8 mouse cellular contexts compared by ENCODE assay signal in genomic region chrX:101428785-101429141, GRCm38 (mm10). TPM values are rescaled to one million over a fixed set of nuclear protein-coding genes. Genes with fewer than 3 reads are reported as not detected.
A peak's percentile ranks its signal among the peaks of the same experiment; 100 is the strongest.
DNase-seq lines count a peak whose midpoint lies in the region; ATAC-seq and TF ChIP-seq lines count a peak whose summit lies in the region.

No protein-coding gene starts in this region.

- H3K27ac ChIP-seq in kidney, embryonic 15.5 days, result peak overlapping the region; percentile 94
- peak overlapping the region; percentile 78 for H3K27ac ChIP-seq in ES-Bruce4 (ENCODE audit: insufficient read depth, low read length)
- H3K27ac ChIP-seq in hindbrain, embryonic 15.5 days (replicated peaks), result peak overlapping the region; percentile 93
- peak overlapping the region; percentile 90 for H3K27ac ChIP-seq in midbrain, embryonic 14.5 days (replicated peaks; ENCODE audit: low read depth, low read length)

- peaks cover 6% of the 10 kb centered on the region; the same call in 1 of the 2 replicates for H3K4me1 ChIP-seq in kidney, embryonic 15.5 days
- no peaks in the 10 kb centered on the region for H3K4me1 ChIP-seq in ES-Bruce4 (ENCODE audit: control insufficient read depth, insufficient read depth, low read length)
- H3K4me1 ChIP-seq in hindbrain, embryonic 15.5 days (replicated peaks), result peaks cover 12% of the 10 kb centered on the region
- peaks cover 4% of the 10 kb centered on the region; the same call in 1 of the 2 replicates for H3K4me1 ChIP-seq in midbrain, embryonic 14.5 days (ENCODE audit: control insufficient read depth, insufficient read depth, low read length)

- peak overlapping the region; percentile 49 for H3K4me2 ChIP-seq in kidney, embryonic 15.5 days
- H3K4me2 ChIP-seq in hindbrain, embryonic 15.5 days, result peak overlapping the region; percentile 52
- peak overlapping the region; percentile 52 for H3K4me2 ChIP-seq in midbrain, embryonic 14.5 days (ENCODE audit: low read length)

- no peaks in the 10 kb centered on the region for H3K9me3 ChIP-seq in kidney, embryonic 15.5 days (replicated peaks)
- H3K9me3 ChIP-seq in ES-Bruce4 (replicated peaks; ENCODE audit: control insufficient read depth, insufficient read depth, low read length, poor library complexity, severe bottlenecking), result no peaks in the 10 kb centered on the region
- no peaks in the 10 kb centered on the region for H3K9me3 ChIP-seq in hindbrain, embryonic 15.5 days
- no peaks in the 10 kb centered on the region for H3K9me3 ChIP-seq in midbrain, embryonic 14.5 days (ENCODE audit: control insufficient read depth, low read length)

- TF ChIP-seq POLR2A in ES-Bruce4 (IDR thresholded peaks at IDR 0.05; ENCODE audit: insufficient read depth, low read length), result no peak

- H3K27me3 ChIP-seq in kidney, embryonic 15.5 days, result peaks cover 7% of the 10 kb centered on the region; the same call in 1 of the 2 replicates
- H3K27me3 ChIP-seq in ES-Bruce4 (ENCODE audit: control insufficient read depth, insufficient read depth, low read length, poor library complexity, severe bottlenecking), result no peaks in the 10 kb centered on the region
- H3K27me3 ChIP-seq in hindbrain, embryonic 15.5 days, result no peaks in the 10 kb centered on the region
- no peaks in the 10 kb centered on the region for H3K27me3 ChIP-seq in midbrain, embryonic 14.5 days (ENCODE audit: control insufficient read depth, insufficient read depth, low read length)

- TF ChIP-seq CTCF in ES-Bruce4 (IDR thresholded peaks at IDR 0.05; ENCODE audit: low read depth, low read length), result no peak

- 31% methylated on average over 7 of the region's 7 CpGs for WGBS in kidney, embryonic 15.5 days
- WGBS in hindbrain, embryonic 15.5 days, result 26% methylated on average over 7 of the region's 7 CpGs
- 31% methylated on average over 7 of the region's 7 CpGs for WGBS in midbrain, embryonic 14.5 days

- peak overlapping the region; percentile 60 for H3K4me3 ChIP-seq in kidney, embryonic 15.5 days (replicated peaks)
- peak overlapping the region; percentile 92 for H3K4me3 ChIP-seq in ES-Bruce4 (ENCODE audit: low read depth, low read length)
- H3K4me3 ChIP-seq in hindbrain, embryonic 15.5 days, result peak overlapping the region; percentile 35
- H3K4me3 ChIP-seq in midbrain, embryonic 14.5 days (replicated peaks; ENCODE audit: low read depth, low read length), result peak overlapping the region; percentile 27

- H3K36me3 ChIP-seq in kidney, embryonic 15.5 days, result peaks cover 13% of the 10 kb centered on the region; the same call in 1 of the 2 replicates
- H3K36me3 ChIP-seq in ES-Bruce4 (ENCODE audit: control insufficient read depth, insufficient read depth, low read length, poor library complexity, severe bottlenecking), result peaks cover 20% of the 10 kb centered on the region
- H3K36me3 ChIP-seq in hindbrain, embryonic 15.5 days, result 0 out of 2 replicates have a peak, but pooled peaks cover 4% of the 10 kb centered on the region
- H3K36me3 ChIP-seq in midbrain, embryonic 14.5 days (ENCODE audit: control insufficient read depth, insufficient read depth, low read length), result no peaks in the 10 kb centered on the region

- DNase-seq in kidney, postnatal 25 days, result no peak
- peak; percentile 19 to 21 for DNase-seq in cerebellum, postnatal 25 days
- peak; percentile 52 for DNase-seq in midbrain, embryonic 14.5 days
- no peak for DNase-seq in frontal cortex, postnatal 36 days (ENCODE audit: low spot score in 2 of 2)

- H3K9ac ChIP-seq in kidney, embryonic 15.5 days, result no peak overlapping the region
- H3K9ac ChIP-seq in ES-Bruce4 (ENCODE audit: low read depth, poor library complexity, severe bottlenecking), result peak overlapping the region; percentile 44
- no peak overlapping the region for H3K9ac ChIP-seq in hindbrain, embryonic 15.5 days
- no peak overlapping the region for H3K9ac ChIP-seq in midbrain, embryonic 14.5 days (replicated peaks; ENCODE audit: low read length)

- no peak for ATAC-seq in kidney, embryonic 15.5 days (replicated peaks; ENCODE audit: low FRiP score)
- no peak for ATAC-seq in hindbrain, embryonic 15.5 days (ENCODE audit: low FRiP score, low read depth)
- 0 out of 2 replicates have a peak, but pooled peaks have one; percentile 2 for ATAC-seq in midbrain, embryonic 14.5 days (ENCODE audit: low FRiP score, low TSS enrichment)
- ATAC-seq in monocyte, adult 5-6 weeks (replicated peaks; ENCODE audit: insufficient number of reproducible peaks, low FRiP score, low TSS enrichment, poor library complexity, severe bottlenecking), result no peak; the same call in 1 of the 2 replicates

- no peak for TF ChIP-seq EP300 in ES-Bruce4 (IDR thresholded peaks at IDR 0.05; ENCODE audit: insufficient read depth, low read depth, low read length)

RNA-seq across cellular contexts. Expression of gene Nono, which starts 0.4 kb away (rescaled TPM):
- 464 and 466 TPM in 2 replicates for polyA plus RNA-seq in kidney, embryonic 15.5 days (2015; fragmentation: Nextera tagmentation; extraction: Ambion mirVana)
- 464 and 501 TPM in 2 replicates for polyA plus RNA-seq in ES-Bruce4 (2011; ENCODE audit: insufficient read depth, insufficient read length, low read depth, missing spikeins)
- polyA plus RNA-seq in hindbrain, embryonic 15.5 days (2015; fragmentation: Nextera tagmentation; extraction: Ambion mirVana), result 298 and 299 TPM in 2 replicates
- polyA plus RNA-seq in midbrain, embryonic 14.5 days (2014; fragmentation: Nextera tagmentation; extraction: Ambion mirVana), result 287 and 351 TPM in 2 replicates
- 308 to 348 TPM (median 324 TPM) in 3 replicates for total RNA-seq in monocyte, adult 5-6 weeks (2017)

RNA-seq across cellular contexts. Expression of gene Zmym3, which starts 8.1 kb away (rescaled TPM):
- 26.8 and 27.7 TPM in 2 replicates for polyA plus RNA-seq in kidney, embryonic 15.5 days (2015; fragmentation: Nextera tagmentation; extraction: Ambion mirVana)
- polyA plus RNA-seq in ES-Bruce4 (2011; ENCODE audit: insufficient read depth, insufficient read length, low read depth, missing spikeins), result 39.1 and 40.3 TPM in 2 replicates
- 83.4 and 85.6 TPM in 2 replicates for polyA plus RNA-seq in hindbrain, embryonic 15.5 days (2015; fragmentation: Nextera tagmentation; extraction: Ambion mirVana)
- 67.9 and 75.2 TPM in 2 replicates for polyA plus RNA-seq in midbrain, embryonic 14.5 days (2014; fragmentation: Nextera tagmentation; extraction: Ambion mirVana)
- 11.0 to 35.3 TPM (median 11.1 TPM) in 3 replicates for total RNA-seq in monocyte, adult 5-6 weeks (2017)

RNA-seq across cellular contexts. Expression of gene Itgb1bp2, which starts 20.1 kb away (rescaled TPM):
- 7.6 and 11.9 TPM in 2 replicates for polyA plus RNA-seq in kidney, embryonic 15.5 days (2015; fragmentation: Nextera tagmentation; extraction: Ambion mirVana)
- polyA plus RNA-seq in ES-Bruce4 (2011; ENCODE audit: insufficient read depth, insufficient read length, low read depth, missing spikeins), result 2.2 and 2.3 TPM in 2 replicates
- 1.1 and 2.0 TPM in 2 replicates for polyA plus RNA-seq in hindbrain, embryonic 15.5 days (2015; fragmentation: Nextera tagmentation; extraction: Ambion mirVana)
- polyA plus RNA-seq in midbrain, embryonic 14.5 days (2014; fragmentation: Nextera tagmentation; extraction: Ambion mirVana), result 1.8 and 2.1 TPM in 2 replicates
- total RNA-seq in monocyte, adult 5-6 weeks (2017), result 0.64 to 2.6 TPM in 2 of 3 replicates, not detected in the other

RNA-seq across cellular contexts. Expression of gene Gjb1, which starts 52.6 kb away (rescaled TPM):
- 20.0 and 21.4 TPM in 2 replicates for polyA plus RNA-seq in kidney, embryonic 15.5 days (2015; fragmentation: Nextera tagmentation; extraction: Ambion mirVana)
- polyA plus RNA-seq in ES-Bruce4 (2011; ENCODE audit: insufficient read depth, insufficient read length, low read depth, missing spikeins), result 2.0 and 2.1 TPM in 2 replicates
- polyA plus RNA-seq in hindbrain, embryonic 15.5 days (2015; fragmentation: Nextera tagmentation; extraction: Ambion mirVana), result 1.7 and 1.9 TPM in 2 replicates
- polyA plus RNA-seq in midbrain, embryonic 14.5 days (2014; fragmentation: Nextera tagmentation; extraction: Ambion mirVana), result 0.57 and 0.85 TPM in 2 replicates
- total RNA-seq in monocyte, adult 5-6 weeks (2017), result not detected in 3 replicates

Comparison
In these comparisons a context has a peak if more than half of its experiments do, and no peak if none do; other contexts are left out.
1. H3K4me3 ChIP-seq: peak in every context shown above with its lines; median percentile 92 in ES-Bruce4; 60 in kidney, embryonic 15.5 days; 35 in hindbrain, embryonic 15.5 days; 27 in midbrain, embryonic 14.5 days.
2. DNase-seq: peak in cerebellum, postnatal 25 days (2 of 2) and midbrain, embryonic 14.5 days (single experiment); none in kidney, postnatal 25 days (0 of 2) and frontal cortex, postnatal 36 days (0 of 2).
3. Peak in every context shown above with its lines, with median percentiles within 50 percentile points of each other: H3K27ac ChIP-seq and H3K4me2 ChIP-seq.